Mouse (Mus musculus): ENCODE data around the gene Slc12a4.
"Not testable (repeated sequence)": the region's sequence is repeated elsewhere in the genome, so short reads cannot be mapped to it uniquely, and the experiment has no call there.

Slc12a4 gene

DNA sequence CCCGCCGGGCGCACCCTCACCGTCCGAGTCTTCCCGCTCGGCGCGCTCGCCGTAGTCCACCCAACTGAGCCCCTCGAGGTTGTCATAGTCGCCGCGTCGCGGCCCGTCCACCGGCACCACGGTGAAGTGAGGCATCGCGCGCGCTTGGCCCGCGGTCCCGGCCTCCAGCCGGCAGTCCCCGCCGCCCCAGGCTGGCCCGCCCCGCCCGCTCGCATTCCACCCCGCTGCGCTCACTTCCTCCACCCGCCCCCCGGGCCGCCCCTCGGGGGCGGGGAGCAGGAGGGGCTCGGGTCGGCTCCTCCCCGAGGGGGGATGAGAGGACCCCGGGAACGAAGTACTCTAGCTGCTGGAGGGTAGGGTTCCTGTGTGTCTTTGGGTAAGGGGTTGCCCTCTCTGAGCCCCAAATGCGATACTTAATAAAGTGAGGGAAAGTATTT, at the start of gene Slc12a4:
Gene Slc12a4, minus strand, starts transcription at position 193 of the 437 bp plus-strand sequence.
- DNase-seq (ENCODE audit: low read depth, low spot score) = peak; percentile 81

DNA sequence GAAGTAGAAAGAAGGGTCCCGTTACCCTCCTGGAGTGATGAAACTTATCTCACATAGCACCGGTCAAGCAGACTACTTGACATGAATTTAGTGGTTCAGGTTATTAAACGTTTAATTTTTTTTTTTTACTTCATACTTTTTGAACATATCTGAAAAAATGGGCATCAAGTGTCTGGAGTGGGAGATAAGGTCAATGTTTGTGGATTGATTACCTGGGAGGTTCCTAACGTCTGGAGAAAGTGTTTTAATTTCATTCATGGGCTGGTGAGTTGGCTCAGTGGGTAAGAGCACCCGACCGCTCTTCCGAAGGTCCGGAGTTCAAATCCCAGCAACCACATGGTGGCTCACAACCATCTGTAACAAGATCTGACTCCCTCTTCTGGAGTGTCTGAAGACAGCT, 46.3 kb upstream of the Slc12a4 start:
- DNase-seq (ENCODE audit: low read depth, low spot score) = not testable (repeated sequence)

DNA sequence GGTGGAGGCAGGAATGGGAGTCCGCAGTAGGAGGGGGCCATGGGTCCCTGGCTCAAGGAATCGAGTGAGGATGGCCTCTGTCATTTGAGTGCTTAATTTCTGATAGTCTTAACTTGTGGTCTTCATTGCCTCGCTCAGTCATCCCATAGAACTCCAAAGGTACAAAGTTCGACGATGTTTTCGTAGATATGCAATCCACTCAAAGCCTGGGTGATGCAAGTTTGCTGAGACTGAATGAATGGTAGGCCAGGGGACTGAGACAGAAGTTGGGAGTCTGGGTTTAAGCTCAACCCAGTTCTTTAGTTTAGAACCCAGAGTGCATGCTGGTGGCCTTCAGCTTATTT, 45.7 kb upstream of the Slc12a4 start, which contains the start of gene Ddx28:
Gene Ddx28, minus strand, starts transcription at position 240 of the 344 bp plus-strand sequence.
- no peak for DNase-seq (ENCODE audit: low read depth, low spot score)

DNA sequence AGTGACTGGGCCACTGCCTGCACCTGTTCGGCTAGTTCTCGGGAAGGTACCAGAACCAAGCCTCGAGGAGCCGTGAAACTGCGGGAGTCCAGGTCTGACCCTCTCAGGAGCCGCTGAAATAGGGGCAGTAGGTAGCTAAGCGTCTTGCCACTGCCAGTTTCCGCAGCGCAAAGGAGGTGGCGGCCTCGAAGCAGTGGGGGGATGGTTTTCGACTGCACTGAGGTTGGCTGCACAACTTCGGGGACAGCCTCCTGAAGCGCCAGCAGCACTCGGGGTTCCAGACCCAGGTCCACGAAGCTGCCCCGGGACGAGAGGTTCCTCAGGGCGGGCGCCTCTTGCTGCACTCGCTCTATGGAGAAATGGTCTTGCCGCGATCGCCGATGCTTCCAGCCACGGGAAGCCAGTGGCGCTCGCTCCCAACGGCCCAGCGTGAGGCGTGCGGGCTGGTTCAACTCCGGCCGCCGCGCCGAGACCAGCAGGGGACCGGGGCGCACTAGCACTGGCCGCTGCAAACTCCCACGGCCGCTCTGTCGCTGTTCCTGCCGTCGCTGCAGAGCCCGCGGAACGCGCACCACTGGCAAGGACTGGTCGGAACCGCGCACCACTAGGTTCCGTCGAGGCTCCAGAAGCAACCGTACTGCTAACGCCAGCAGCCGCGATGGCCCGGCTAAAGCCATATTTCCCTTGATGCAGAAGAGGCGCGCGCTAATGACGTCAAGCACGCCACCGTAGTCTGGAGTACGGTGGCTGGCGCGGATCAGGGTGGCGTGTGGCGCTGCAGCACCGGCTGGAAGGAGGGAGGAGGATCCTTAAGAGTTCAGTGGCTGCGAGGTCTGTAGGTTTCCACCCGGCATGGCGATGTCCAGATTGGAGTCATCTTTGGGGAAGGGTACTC, 45.1 kb upstream of the Slc12a4 start:
- peak; percentile 94 for DNase-seq (ENCODE audit: low read depth, low spot score)

DNA sequence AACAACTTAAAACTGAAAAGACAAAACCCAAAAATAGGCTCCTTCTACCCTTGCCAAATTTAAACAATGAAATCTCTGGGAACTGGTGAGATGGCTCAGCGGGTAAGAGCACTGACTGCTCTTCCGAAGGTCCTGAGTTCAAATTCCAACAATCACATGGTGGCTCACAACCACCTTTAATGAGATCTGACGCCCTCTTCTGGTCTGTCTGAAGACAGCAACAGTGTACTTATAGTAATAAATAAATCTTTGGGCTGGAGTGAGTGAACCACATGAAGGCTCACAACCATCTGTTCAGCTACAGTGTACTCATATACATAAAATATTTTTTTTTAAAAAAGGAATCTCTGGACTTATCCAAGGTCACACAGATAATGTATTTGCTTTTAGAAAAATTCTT, 42.0 kb upstream of the Slc12a4 start:
- not testable (repeated sequence) for DNase-seq (ENCODE audit: low read depth, low spot score)

DNA sequence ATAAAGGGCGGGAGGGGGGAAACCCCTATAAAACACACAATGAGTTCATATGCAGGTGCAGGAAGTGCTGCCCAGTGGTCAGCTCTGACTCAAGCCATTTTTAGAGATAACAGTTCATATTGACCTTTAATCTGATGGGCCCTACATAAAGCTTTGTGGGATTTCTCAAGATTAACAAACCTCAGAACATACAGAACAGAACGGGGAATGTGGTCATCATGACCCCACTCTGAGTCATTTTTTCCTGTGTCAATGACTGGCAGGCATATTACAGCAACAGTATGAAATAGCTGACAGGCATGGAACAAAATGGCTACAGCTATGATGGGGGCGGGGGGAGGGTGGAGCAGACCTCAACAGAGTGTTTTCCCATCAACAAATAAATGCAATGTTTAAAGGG, 41.2 kb upstream of the Slc12a4 start:
- DNase-seq (ENCODE audit: low read depth, low spot score) = peak; percentile 74

DNA sequence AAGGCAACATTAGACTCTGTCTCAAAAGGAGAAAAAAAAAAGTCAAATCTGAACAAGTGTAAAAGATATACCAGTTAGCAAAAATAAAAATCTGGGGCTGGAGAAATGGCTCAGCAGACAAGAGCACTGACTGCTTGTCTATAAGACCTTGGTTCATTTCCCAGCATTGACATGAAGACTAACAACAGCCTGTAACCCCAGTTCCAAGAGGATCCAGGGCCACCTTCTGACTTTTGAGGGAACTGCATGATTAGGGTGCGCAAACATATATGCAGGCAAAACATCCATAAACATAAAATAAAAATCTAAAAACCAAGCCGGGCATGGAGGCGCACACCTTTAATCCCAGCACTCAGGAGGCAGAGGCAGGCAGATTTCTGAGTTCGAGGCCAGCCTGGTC, 40.5 kb upstream of the Slc12a4 start:
- peak; percentile 30 for DNase-seq (ENCODE audit: low read depth, low spot score)

DNA sequence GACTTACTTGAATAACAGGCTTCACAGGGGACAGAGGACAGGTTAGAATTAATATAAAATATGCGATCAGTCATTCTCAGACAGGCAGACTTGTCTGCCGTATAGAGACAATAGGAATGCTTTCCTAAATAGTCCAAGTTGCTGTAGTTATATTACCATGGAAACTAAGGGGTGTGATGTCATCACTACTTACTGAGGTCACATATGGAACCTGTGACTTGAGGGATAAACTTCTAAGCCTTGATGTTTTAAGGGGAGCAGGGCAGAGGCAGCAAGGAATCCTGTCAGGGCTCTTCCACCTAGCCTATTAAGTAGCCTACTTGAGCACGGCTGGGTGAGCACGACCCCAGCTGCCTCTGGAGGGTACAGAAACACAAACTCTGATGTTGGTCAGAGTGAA, 40.0 kb upstream of the Slc12a4 start, which contains the start of gene Dpep2nb:
Gene Dpep2nb, minus strand, starts transcription at position 101 of the 400 bp plus-strand sequence.
- DNase-seq (ENCODE audit: low read depth, low spot score) = no peak

DNA sequence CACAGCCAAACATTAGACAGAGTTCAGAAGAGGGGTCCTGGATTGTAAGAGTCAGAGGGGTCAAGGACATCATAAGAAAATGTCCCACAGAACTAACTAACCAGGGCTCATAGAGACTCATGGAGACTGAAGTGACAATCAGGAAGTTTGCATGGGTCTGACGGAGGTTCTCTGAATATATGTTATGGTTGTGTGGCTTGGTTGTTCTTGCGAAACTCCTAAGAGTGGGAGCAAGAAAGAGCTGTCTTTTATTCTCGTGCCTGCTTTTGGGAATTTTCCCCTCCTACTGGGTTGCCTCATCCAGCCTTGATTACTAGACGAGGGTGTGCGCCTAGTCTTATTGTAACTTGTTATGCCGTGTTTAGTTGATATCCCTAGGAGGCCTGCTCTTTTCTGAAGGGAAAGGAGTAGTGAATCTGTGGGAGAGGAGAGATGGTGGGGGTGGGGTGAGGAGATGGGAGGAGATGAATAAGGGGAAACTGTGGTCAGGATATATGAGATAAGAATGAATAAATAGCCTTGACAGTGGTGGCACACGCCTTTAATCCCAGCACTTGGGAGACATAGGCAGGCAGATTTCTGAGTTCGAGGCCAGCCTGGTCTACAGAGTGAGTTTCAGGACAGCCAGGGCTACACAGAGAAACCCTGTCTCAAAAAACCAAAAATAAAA, 38.8 kb upstream of the Slc12a4 start:
- no peak for DNase-seq (ENCODE audit: low read depth, low spot score)

DNA sequence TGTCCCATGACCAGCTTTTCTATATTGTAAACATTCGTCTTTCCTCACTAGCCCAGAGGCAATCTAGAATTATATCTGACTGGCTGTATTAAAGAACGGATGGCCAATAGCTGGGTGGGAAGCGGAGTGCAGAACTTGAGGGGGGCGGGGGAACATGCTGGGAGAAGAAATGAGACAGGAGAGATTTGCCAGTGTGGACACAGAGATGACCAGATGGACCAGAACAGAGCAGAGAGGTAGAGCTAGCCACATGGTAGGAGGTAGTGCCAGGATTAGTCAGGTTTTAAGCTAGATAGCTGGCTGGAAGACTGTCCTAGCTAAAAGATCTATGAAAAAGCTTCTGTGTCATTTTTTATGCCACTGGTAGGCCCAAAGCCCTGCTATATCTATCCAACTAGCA, 36.0 kb upstream of the Slc12a4 start:
- DNase-seq (ENCODE audit: low read depth, low spot score) = no peak

DNA sequence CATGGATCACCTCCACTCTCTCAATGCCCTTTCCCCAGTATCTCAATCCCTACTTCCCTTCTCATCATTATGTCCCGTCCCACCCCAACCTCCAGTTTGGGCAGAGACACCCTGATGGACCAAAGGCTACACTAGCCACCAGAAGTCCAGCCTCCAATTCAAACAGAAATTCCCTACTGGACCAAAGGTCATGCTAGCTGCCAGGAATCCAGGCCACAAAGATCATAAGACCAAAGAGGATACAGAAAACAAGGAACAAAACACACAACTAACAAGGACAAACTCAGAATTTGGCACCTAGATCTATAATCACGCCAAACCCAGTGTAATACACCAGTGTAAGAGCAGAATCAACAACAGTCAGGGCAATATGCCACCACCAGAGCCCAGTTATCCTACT, 33.1 kb upstream of the Slc12a4 start:
- DNase-seq (ENCODE audit: low read depth, low spot score) = no peak

DNA sequence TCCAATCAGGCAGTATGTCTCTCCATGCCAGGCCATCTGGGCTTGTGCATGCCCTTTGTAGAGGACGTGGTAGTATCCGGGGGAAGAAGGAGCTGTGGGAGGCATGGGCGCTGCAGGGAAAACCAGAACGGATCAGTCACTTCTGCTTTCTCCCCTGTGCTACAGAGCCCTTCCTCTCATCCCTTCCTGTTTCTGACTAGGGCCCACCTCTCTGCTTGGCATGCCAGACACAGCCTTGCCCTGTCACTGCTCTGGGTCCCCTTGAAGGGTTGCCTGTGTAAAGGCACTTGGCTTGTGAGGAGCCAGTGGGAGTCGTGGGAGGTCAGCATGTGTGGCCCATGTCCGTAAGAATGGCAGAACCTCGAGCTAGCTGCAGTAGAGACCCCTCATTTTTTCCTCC, 30.5 kb upstream of the Slc12a4 start:
- no peak for DNase-seq (ENCODE audit: low read depth, low spot score)

DNA sequence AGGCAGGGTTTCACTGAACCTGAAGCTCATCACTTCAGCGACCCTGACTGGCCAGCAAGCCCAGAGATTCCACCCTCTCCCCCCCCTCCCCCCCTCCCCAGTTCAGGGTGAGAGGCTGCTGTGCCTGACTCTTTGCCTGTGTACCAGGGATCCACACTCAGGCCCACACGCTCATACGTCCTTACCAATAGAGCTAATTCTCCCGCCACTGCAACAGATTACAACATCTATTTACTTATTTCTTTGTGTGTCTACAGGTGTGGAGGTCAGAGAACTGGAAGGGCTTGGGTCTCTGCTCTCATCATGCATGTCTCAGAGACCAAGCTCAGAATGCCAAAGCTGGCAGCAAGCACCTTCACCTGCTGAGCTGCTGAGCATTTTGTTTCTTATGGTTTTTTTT, 27.3 kb upstream of the Slc12a4 start:
- DNase-seq (ENCODE audit: low read depth, low spot score) = no peak

DNA sequence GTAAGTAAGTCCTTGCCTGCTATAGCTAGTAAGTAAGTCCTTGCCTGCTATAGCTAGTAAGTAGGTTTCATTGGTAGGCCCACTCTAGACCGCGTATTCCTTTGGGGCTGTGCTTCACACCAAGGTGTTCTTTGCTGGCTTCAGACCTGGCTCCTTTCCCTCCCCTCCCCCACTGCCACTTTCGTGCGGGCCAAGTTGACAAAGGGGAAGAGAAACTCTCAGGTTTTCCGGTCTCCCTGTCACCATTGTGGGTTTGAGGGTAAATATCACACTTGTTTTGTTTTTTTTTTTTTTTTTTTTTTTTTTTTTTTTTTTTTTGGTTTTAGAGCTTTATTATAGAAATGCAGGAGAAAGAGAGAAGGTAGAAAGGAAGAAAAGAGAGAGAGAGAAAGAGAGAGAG, 26.6 kb upstream of the Slc12a4 start:
- DNase-seq (ENCODE audit: low read depth, low spot score) = peak; percentile 70

DNA sequence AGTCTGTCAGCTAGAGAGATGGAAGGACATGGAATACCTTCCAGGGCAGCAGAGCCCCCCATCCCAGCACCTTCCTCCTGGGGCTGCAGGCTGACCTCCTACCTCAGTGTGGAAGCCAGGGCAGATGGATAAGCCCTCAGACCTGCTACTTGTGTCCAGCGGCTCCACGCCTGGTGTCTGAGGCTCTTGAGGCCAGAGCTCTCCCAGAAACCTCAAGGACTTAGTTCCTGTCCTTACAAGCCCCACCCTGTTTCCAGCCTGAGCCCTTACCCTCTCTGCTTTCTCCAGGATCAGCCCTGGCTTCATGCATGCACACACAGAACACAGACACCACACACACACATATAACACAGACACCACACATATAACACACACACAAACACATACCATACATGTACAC, 25.6 kb upstream of the Slc12a4 start:
- DNase-seq (ENCODE audit: low read depth, low spot score) = peak; percentile 14

DNA sequence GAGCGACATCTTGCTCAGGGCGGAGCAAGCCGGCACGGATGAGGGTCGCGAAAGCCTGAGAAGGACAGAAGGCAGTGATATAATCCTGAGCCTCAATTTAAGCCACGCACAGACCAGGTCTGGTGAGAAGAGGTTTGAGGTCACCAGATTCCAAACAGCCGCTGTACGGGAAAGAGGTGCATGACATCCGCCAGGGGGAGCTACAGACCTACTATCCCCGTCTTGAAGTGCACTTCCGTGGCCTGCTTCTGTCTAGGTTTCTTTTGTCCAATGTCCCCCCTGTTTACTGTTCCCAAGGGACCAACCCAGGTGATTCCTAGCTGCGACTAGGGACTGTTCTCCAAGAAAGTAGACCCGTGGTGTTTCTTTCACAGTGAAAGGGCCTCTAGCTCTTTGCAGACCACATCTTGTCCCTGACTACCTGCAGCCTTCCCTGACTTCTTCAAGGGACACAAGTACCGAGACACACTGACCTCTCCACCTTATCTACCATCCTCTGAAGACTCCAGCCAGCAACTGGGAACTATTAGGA, 25.0 kb upstream of the Slc12a4 start, which contains the start of gene Dus2:
Gene Dus2, plus strand, starts transcription at position 482 of the 532 bp plus-strand sequence.
- DNase-seq (ENCODE audit: low read depth, low spot score) = peak; percentile 94

DNA sequence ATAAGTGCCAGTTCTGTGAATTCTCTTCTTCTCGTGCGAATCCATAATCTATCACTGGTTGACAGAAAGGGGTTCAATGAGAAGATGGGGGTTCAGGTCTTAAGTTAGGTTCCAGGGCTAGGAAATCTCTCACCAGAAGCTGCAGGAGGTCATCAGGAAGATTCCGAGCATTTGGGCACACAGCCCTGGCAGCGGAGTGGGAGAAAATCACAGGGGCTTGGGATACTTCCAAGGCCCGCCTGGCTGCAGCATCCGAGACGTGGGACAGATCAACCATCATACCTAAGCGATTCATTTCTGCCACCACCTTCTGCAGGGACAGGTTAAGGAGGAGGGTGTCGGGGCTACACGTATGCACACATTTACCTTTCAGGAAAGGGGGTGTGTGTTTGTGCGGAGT, 22.6 kb upstream of the Slc12a4 start:
- DNase-seq (ENCODE audit: low read depth, low spot score) = no peak

DNA sequence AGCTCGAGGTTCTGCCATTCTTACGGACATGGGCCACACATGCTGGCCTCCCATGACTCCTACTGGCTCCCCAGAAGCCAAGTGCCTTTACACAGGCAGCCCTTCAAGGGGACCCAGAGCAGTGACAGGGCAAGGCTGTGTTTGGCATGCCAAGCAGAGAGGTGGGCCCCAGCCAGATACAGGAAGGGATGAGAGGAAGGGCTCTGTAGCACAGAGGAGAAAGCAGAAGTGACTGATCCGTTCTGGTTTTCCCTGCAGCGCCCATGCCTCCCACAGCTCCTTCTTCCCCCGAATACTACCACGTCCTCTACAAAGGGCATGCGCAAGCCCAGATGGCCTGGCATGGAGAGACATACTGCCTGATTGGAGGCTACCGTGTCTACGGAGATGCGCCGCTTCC, 17.5 kb upstream of the Slc12a4 start:
- not testable (repeated sequence) for DNase-seq (ENCODE audit: low read depth, low spot score)

DNA sequence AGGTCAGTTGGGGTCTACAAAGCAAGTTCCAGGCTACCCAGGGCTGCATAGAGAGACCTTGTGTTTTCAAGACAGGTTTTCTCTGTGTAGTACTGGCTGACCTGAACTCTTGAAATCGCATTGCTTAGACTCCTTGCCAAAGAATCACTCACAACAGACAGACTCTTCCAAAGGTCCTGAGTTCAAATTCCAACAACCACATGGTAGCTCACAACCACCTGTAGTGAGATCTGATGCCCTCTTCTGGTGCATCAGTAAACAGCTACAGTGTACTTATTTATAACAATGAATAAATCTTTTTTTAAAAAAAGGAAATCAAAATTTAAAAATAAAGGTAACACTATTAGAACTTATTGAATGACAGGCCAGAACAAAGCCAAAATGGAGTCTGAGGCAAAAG, 15.2 kb upstream of the Slc12a4 start:
- no peak for DNase-seq (ENCODE audit: low read depth, low spot score)

DNA sequence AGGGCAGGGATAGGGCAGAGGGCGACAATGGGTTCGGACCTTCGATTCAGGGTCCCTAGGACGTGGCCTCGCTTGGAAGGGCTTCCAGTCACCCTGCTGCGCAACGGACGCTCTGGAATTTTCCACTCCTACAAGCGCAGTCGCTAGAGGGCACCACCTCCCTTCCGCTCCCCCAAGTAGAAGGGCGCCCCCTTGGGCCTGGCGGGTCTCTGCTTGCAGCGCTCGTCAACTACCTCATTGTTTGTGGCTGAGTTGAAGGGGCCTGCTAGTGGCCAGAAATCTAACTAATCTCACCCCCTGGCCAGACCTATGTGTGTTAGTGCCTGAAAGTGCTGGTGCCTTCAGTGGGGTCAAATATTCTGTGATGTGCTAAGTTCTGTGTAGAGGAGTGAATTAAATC, 13.4 kb upstream of the Slc12a4 start, which contains the start of gene Dpep3:
Gene Dpep3, minus strand, starts transcription at position 105 of the 400 bp plus-strand sequence.
- no peak for DNase-seq (ENCODE audit: low read depth, low spot score)

DNA sequence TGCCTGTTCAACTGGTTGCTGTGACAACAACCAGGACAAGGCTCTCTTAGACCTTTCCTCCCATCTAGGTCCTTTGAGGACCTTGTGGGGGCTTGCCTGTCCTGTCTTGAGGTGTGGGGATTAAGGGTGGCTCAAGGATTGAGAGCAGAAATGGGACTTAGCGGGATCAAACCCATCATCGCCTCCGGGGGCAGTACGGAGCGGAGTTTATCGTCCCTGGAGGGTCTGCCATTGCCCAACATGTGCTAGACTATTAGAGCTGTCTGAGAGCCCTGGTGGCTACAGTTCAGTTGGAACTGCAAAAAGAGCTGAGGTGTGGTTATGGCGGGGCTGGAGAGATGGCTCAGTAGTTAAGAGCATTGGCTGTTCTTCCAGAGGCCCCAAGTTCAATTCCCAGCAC, 9.5 kb upstream of the Slc12a4 start:
- no peak for DNase-seq (ENCODE audit: low read depth, low spot score)

DNA sequence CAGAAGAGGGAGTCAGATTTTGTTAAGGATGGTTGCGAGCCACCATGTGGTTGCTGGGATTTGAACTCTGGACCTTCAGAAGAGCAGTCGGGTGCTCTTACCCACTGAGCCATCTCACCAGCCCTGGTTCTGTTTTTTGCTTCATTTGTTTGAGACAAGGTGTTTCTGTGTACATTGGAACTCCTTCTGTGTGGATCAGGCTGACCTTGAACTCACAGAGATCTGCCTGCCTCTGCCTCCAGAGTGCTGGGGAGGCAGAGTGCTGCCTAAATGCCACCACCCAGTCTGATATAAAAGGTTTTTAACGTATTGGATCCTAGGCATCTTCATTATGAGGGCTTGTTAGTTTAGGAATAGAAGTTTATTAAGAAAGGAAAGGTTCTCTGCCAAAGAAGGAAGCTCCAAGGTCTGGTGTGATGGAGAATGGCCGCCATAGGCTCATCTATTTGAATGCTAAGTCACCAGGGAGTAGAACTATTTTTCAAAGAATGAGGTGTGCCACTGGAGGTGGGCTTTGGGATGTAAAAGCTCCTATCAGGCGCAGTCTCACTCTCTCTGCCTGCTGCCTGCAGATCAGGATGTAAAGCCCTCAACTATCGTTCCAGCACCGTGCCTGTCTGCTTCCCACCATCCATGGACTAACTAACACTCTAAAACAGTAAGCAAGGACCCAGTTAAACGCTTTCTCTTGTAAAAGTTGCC, 5.3 kb upstream of the Slc12a4 start:
- no peak for DNase-seq (ENCODE audit: low read depth, low spot score)
